Mouse (Mus musculus): ENCODE results near the gene Foxn3.

DNA sequence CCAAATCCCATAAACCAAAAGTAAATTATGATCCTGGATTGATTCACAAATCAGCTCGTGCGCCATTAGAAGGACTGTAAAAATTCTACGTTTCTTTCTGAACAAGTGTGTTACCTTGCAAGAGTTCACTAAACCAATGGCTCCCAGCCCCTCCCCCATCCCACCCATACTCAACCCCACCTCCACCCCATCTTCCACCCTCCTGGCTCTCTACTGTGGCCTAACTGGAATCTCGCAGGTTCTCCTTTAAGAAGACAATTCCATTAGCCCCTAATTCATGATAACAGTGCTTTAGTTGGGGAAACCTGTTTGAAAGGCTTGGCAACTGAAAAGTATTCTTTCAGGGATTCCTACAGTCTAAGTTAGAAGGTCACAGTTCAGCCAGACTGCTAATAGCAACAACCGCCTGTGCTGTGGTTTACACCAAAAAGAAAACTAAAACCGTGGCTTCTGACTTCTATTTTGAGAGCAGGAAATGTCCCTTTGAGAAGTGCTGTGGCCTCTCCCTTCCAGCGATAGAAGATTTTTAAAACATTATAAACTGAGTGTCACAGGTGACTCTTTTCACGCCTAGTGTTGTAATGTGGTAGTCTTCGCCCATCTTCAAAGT is 1.0 kb upstream of the Foxn3 start:
- TF ChIP-seq CTCF (IDR thresholded peaks at IDR 0.05; ENCODE audit: borderline replicate concordance, control insufficient read depth, extremely low read depth, insufficient read depth, low read length, poor library complexity): no peak
- no peak for TF ChIP-seq POLR2A (IDR thresholded peaks at IDR 0.05; ENCODE audit: control insufficient read depth, extremely low read depth, insufficient read depth, low read length, poor library complexity)

Measured in thymus, adult 2 months (tissue).